Mouse (Mus musculus) heart, postnatal 0 days (tissue): ENCODE results near the gene Tbc1d24.

Source experiments
- CTCF ChIP-seq: IDR thresholded peaks from 2 replicates; pipeline ENCODE4 v1.5.1; 2016; ENCODE audit warnings: antibody characterized with exemption, control low read depth, low read depth
- EP300 ChIP-seq: IDR thresholded peaks from 2 replicates; pipeline ENCODE4 v1.6.1; 2016; ENCODE audit warnings: antibody characterized with exemption, low read depth

GRCm38 (mm10) chr17:24236479-24236878, 31.1 kb upstream of the Tbc1d24 start:
- TF ChIP-seq CTCF (no peak), EP300 (no peak)
